Comparison of ENCODE assay signal across 8 mouse cellular contexts in genomic region chr13:119487880-119488580, GRCm38 (mm10). TPM values are rescaled to one million over a fixed set of nuclear protein-coding genes. Genes with fewer than 3 reads are reported as not detected.
A peak's percentile ranks its signal among the peaks of the same experiment; 100 is the strongest.
DNase-seq lines count a peak whose midpoint lies in the region; ATAC-seq and TF ChIP-seq lines count a peak whose summit lies in the region.

Gene Tmem267, plus strand, starts transcription at chr13:119488039.
Gene 3110070M22Rik, minus strand, starts transcription at chr13:119488383.

- H3K27ac ChIP-seq in forebrain, embryonic 15.5 days (replicated peaks): peak within 1 kb of the TSS; percentile 49
- H3K27ac ChIP-seq in lung, embryonic 14.5 days (ENCODE audit: low read depth): no peak within 1 kb of the TSS

- H3K9me3 ChIP-seq in forebrain, embryonic 15.5 days: peaks cover 17% of the 10 kb centered on the region
- no peaks in the 10 kb centered on the region for H3K9me3 ChIP-seq in lung, embryonic 14.5 days (ENCODE audit: low read depth, low read length)

- H3K27me3 ChIP-seq in forebrain, embryonic 15.5 days: no peaks in the 10 kb centered on the region
- H3K27me3 ChIP-seq in lung, embryonic 14.5 days (ENCODE audit: insufficient read depth, low read length): no peaks in the 10 kb centered on the region

- no peak within 1 kb of the TSS for H3K4me3 ChIP-seq in forebrain, embryonic 15.5 days
- H3K4me3 ChIP-seq in lung, embryonic 14.5 days (ENCODE audit: low read depth, low read length): no peak within 1 kb of the TSS

- DNase-seq in ES-CJ7 (ENCODE audit: low read depth, low spot score): peak; percentile 76
- peak; percentile 70 for DNase-seq in c-Kit-positive CD71-positive TER-119-negative erythroid progenitor cells, embryonic 14.5 days (ENCODE audit: low read depth)
- peak; percentile 88 for DNase-seq in heart, postnatal 4 days
- peak; percentile 54 to 74 for DNase-seq in layer of hippocampus, adult 8-10 months (ENCODE audit: low spot score in 2 of 2)
- DNase-seq in lung, embryonic 14.5 days: peak; percentile 94
- DNase-seq in retina, embryonic 14.5 days (ENCODE audit: low spot score): peak; percentile 96
- DNase-seq in thymus, postnatal 4 days: peak; percentile 88

- no peak for ATAC-seq in forebrain, embryonic 15.5 days (replicated peaks)
- ATAC-seq in lung, embryonic 14.5 days (ENCODE audit: insufficient read depth): no peak

- 78% methylated on average over 87 of the region's 87 CpGs for WGBS in forebrain, embryonic 15.5 days
- 62% methylated on average over 87 of the region's 87 CpGs for whole genome bisulfite sequencing in lung, embryonic 14.5 days

- TF ChIP-seq CTCF in lung, embryonic 14.5 days (IDR thresholded peaks at IDR 0.05; ENCODE audit: low read depth): peak; percentile 40

- no peaks in the 10 kb centered on the region for H3K4me1 ChIP-seq in forebrain, embryonic 15.5 days
- no peaks in the 10 kb centered on the region for H3K4me1 ChIP-seq in lung, embryonic 14.5 days (ENCODE audit: insufficient read depth)

- H3K9ac ChIP-seq in forebrain, embryonic 15.5 days (replicated peaks): peak within 1 kb of the TSS; percentile 32
- H3K9ac ChIP-seq in lung, embryonic 14.5 days: no peak within 1 kb of the TSS; the same call in 1 of the 2 replicates

- peak within 1 kb of the TSS; percentile 28 for H3K4me2 ChIP-seq in forebrain, embryonic 15.5 days (replicated peaks)
- no peak within 1 kb of the TSS; the same call in 1 of the 2 replicates for H3K4me2 ChIP-seq in lung, embryonic 14.5 days

- H3K36me3 ChIP-seq in forebrain, embryonic 15.5 days: peaks cover 34% of the 10 kb centered on the region
- peaks cover 25% of the 10 kb centered on the region for H3K36me3 ChIP-seq in lung, embryonic 14.5 days (ENCODE audit: insufficient read depth)

RNA-seq across cellular contexts. Expression of gene Tmem267, which starts in this region (rescaled TPM):
- 3.6 and 3.8 TPM in 2 replicates for polyA plus RNA-seq in forebrain, embryonic 15.5 days (2015; fragmentation: Nextera tagmentation; extraction: Ambion mirVana)
- total RNA-seq in heart, postnatal 4 days (2021): 1 to 10 TPM; 7.6 to 9.0 TPM
- total RNA-seq in layer of hippocampus, adult 8-10 months (2022): 10 to 100 TPM; 24.0 to 39.4 (median 27.1) TPM
- polyA plus RNA-seq in lung, embryonic 14.5 days (2014; fragmentation: Nextera tagmentation; extraction: Ambion mirVana): 1.5 and 2.0 TPM in 2 replicates

RNA-seq across cellular contexts. Expression of gene 3110070M22Rik, which starts in this region (rescaled TPM):
- 1.4 and 1.8 TPM in 2 replicates for polyA plus RNA-seq in forebrain, embryonic 15.5 days (2015; fragmentation: Nextera tagmentation; extraction: Ambion mirVana)
- total RNA-seq in heart, postnatal 4 days (2021): 1 to 10 TPM; 1.3 to 2.0 TPM
- total RNA-seq in layer of hippocampus, adult 8-10 months (2022): 1 to 10 TPM; 1.9 to 3.7 (median 2.2) TPM
- 0.87 and 1.9 TPM in 2 replicates for polyA plus RNA-seq in lung, embryonic 14.5 days (2014; fragmentation: Nextera tagmentation; extraction: Ambion mirVana)
